Mouse (Mus musculus): ENCODE data around the gene Mmp28. TPM values are rescaled to one million over a fixed set of nuclear protein-coding genes. Genes with fewer than 3 reads are reported as not detected.

Gene Mmp28
- total RNA-seq, 2 experiments from 2014 or later: 3.8 to 3.9 TPM

DNA sequence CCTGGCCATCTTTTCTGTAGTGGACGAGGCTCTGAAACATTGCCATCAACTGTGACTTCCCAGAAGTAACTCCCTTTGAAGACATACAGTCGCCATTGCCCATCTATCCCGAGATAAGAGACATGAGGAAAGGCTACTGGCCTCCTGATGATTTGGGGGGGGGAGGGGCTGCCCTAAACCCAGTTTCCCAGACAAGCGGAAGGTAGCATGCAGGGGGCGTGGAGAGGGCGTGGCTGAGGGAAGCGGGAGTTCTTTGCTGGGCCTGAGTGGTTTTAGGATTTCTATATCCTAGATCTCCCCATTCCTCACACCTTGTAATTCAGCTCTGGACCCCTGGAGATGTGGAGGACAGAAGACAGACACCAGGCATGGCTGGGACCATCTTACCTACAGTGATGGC, 19.0 kb downstream of the Mmp28 start:
- no peak overlapping the region for H3K27ac ChIP-seq
- DNase-seq (ENCODE audit: extremely low spot score in 1 of 2, low spot score in 2 of 2): no peak
- no peak overlapping the region for H3K4me3 ChIP-seq
- no peak for TF ChIP-seq CTCF (IDR thresholded peaks at IDR 0.05)
- intact Hi-C loops (cut with DNase I): loop anchor here (1.0 to 10.0 kb wide), 2 partner anchors 28 to 191 kb away; no protein-coding TSS in a partner anchor

DNA sequence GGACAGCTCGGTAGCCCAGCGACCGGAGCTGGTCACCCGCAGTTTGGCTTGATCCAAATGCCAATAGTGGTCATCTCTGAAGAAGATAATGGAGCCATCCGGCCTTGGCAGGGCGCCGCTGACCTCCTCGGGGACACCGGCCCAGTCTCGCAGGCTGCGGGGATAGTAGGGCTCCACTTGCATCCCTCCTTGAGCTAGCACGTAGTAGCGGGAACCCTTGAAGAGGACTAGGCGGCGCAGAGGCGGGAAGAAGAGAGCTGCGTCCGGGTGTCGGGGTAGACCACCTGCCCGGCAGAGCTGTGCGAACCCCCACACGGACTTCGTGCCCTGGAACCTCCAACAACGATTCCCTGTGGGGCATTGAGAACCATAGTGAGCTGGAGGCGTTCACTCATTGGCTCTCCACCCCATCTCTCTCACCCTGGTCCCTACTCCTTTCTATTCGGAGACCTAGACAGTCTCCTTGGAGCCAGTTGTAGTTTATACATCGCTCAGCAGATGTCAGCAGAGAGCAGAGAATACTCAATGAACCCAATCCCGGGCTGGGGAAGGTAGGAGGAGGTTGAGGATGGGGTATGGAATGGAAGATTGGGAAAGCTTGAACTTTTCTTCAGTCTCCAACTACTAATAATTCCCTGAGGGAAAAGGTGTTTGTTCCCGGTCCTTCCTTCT, 20.1 kb downstream of the Mmp28 start:
- intact Hi-C loops (cut with DNase I): loop anchor here (1.0 to 10.0 kb wide), 2 partner anchors 30 to 192 kb away; no protein-coding TSS in a partner anchor
- DNase-seq (ENCODE audit: extremely low spot score in 1 of 2, low spot score in 2 of 2): peak; percentile 74 to 77

DNA sequence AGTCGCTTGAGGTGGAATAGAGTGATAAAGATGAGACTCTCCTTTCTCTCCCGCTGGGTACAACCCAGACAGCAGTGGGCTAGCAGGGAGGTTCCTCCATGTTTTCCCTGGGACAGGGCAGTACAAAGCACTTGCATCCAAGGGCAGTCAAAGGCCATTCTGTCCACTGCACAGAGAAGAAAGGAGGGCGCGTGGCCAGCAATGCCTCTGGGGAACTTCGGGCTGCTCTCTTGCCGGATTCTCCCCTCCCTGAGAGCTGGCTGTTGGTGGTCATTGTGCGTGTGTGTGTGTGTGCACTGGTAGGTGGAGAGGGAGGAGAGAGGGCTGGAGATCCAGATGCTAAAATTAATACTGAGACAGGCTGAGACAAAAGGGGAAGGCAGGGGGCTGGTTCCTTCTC, 21.6 kb downstream of the Mmp28 start:
- no peak for DNase-seq (ENCODE audit: extremely low spot score in 1 of 2, low spot score in 2 of 2)
- Histone ChIP-seq H3K27ac (peak overlapping the region; percentile 29; the same call in 1 of the 2 replicates), H3K4me3 (peak overlapping the region; percentile 60; the same call in 1 of the 2 replicates)
- intact Hi-C loops (cut with DNase I): loop anchor here (10.0 kb wide), 1 partner anchor 194 kb away; no protein-coding TSS in a partner anchor
- no peak for TF ChIP-seq CTCF (IDR thresholded peaks at IDR 0.05)

More for the DNA sequence above, 20.1 kb downstream of the Mmp28 start:
- no peak overlapping the region for H3K27ac ChIP-seq
- H3K4me3 ChIP-seq: peak overlapping the region; percentile 24; the same call in 1 of the 2 replicates
- peak; percentile 84 for TF ChIP-seq CTCF (IDR thresholded peaks at IDR 0.05)

DNA sequence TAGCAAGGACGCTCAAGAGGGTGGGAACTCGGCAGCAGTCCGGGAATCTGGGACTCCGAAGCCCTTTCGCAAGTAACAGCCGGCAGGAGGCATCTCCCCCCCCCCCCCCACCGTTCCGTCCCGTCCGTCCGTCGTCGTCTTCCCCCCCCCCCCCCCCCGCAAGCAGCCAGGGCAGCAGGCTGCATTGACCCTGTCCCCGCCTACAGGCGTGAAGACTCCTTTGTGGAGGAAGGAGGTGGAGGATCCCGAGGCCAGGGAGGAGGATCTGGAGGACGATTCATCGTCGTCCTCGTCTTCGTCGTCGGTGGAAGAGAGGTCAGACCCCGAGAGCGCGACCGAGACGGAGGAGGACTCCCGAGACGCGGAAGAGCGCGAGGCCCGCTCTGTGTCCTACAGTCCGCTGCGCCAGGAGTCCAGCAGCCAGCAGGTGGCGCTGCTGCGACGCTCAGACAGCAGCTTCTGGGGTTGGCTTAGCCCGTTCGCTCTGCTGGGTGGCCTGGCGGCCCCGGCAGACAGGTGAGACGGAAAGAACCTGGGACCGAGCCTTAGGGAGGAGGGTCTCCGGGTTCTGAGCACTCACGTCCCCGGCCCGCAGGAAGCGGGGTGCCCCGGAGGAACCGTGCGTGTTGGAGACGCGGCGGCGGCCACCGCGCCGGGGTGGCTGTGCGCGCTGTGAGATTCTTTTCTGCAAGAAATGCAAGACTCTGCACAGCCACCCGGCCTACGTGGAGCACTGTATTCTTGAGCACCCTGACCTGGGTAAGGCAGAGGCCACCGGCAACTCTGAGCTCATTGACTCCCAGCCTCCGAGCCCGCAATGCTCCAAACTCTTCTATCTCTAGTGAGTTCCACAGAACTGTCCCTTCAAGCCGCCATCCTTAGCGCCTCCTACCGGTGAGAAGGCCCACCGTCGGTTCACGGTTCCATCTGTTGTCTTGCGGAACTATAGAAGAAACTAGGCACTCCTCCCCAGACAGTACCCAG, 22.5 kb downstream of the Mmp28 start:
- Histone ChIP-seq H3K4me3 (peak overlapping the region; percentile 60), H3K27ac (peak overlapping the region; percentile 48; the same call in 1 of the 2 replicates)
- intact Hi-C loops (cut with DNase I): loop anchor here (1.0 to 10.0 kb wide), 2 partner anchors 194 to 299 kb away; no protein-coding TSS in a partner anchor
- peak; percentile 83 to 85 for DNase-seq (ENCODE audit: extremely low spot score in 1 of 2, low spot score in 2 of 2)
- peak; percentile 81 for TF ChIP-seq CTCF (IDR thresholded peaks at IDR 0.05)

DNA sequence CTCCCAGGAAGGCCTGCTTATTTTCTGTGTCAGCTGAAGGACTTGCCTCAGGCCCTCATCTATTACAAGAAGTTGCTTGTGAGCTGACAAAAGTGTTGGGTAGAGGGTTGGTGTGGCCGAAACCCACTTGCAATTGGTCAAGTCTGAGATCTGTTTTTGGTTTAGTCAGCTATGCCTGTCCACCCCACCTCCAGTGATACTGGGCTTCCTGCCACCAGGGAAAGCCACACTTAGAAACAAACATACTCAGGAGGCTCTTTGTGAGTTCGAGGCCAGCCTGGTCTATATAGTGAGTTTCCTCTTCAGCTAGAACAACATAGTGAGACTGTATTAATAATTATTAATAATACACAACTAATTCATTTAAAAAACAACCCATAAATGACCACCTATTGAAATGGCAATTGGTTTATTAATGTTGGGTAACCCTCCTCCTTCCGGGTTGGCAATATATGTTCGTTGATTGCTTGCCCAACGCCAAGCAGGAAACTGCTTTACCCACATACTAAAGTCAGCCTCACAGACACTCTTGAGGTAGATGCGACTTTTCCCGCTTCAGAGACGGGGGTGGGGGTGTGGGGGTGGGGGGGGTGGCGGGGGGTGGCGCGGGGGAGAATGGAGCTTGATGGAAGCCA, 23.3 kb downstream of the Mmp28 start:
- intact Hi-C loops (cut with DNase I): loop anchor here (1.0 to 10.0 kb wide), 2 partner anchors 195 to 300 kb away; no protein-coding TSS in a partner anchor
- no peak for TF ChIP-seq CTCF (IDR thresholded peaks at IDR 0.05)
- Histone ChIP-seq H3K4me3 (no peak overlapping the region), H3K27ac (no peak overlapping the region)
- DNase-seq (ENCODE audit: extremely low spot score in 1 of 2, low spot score in 2 of 2): no peak

DNA sequence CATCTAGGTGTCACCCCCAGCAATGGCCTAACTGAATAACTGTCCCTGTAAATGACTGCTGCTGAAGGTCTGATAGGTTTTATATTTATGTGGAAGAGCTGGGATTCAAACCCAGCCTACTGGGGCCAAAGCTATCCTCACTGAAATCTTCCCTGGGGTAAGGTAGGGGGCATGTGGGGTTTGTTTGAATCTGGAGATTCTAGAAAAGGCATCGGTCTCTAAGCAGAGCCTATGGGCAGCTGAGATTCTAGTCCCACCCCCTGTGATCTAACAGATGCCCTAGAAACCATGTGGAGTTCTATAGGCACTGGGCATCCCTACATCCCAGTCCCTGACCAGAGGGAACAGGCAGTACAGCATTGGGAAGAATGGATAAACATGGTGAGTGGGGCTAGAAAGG, 25.5 kb downstream of the Mmp28 start, which contains the start of gene 1700020L24Rik:
1700020L24Rik (plus strand) TSS at position 301 of the 400 bp plus-strand sequence.
- no peak within 1 kb of the TSS for H3K4me3 ChIP-seq
- no peak for DNase-seq (ENCODE audit: extremely low spot score in 1 of 2, low spot score in 2 of 2)
- intact Hi-C loops (cut with DNase I): no loop called here
- no peak for TF ChIP-seq CTCF (IDR thresholded peaks at IDR 0.05)
- no peak within 1 kb of the TSS for H3K27ac ChIP-seq

DNA sequence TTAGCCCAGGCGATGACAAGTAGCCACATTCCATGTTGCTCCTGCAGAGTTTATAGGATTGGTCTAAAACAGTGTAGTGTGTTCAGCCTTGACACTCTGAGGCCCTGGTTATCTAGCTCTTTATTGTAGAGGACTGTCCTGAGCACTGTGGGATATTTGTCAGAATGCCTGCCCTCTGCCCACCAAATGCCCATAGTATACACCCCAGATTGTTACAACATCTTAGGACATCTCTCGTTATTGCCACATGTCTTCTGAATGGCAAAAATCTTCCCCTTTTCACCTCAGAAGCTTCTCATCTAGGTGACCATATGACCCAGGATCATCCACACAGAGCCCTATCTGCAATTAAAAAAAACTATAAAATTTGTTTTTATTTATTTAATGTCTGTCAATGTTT, 30.3 kb downstream of the Mmp28 start:
- H3K27ac ChIP-seq: no peak overlapping the region
- no peak for TF ChIP-seq CTCF (IDR thresholded peaks at IDR 0.05)
- DNase-seq (ENCODE audit: extremely low spot score in 1 of 2, low spot score in 2 of 2): no peak
- H3K4me3 ChIP-seq: no peak overlapping the region
- intact Hi-C loops (cut with DNase I): no loop called here

DNA sequence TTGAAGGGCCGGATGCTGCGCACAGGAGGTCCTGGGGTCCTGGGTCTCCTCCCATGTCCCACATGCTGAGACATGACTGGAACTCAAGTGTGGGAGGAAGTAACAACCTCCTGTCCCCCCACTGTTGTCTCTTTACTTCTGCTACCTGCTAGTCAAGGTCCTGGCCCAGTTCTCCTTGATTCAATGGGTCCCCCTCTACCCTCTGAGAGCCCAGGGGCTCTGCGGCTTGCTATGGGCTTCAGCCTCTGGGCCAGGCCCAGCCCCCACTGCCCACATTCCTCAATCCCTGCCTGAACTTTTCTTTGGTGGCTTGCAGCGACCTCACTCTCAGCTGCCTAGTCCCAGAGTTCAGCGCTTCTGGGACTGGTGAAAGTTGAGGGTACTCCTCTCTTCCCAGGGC, 33.5 kb downstream of the Mmp28 start, which contains the start of gene Gas2l2:
Gas2l2 (minus strand) TSS at position 101 of the 400 bp plus-strand sequence.
- intact Hi-C loops (cut with DNase I): no loop called here
- no peak within 1 kb of the TSS for H3K4me3 ChIP-seq

DNA sequence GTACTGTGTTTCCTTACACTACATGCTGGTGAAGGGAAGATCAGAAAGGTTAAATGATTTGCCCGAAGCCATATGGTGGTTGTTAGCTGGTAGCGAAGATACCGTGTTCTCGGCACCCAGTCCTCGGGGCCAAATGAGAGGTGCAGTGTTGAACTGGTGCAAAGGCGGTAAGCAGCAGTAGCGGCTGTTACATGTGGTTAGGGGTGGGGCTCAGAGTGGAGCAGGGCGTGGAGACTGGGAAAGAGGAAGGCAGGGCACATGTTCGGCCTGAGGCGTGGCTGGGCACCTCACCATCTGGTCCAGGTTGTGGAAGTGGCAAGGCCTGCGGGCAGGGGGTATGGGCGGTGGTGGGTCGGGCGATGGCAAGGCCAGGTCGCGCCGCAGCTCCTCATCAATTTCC, 35.9 kb downstream of the Mmp28 start:
- TF ChIP-seq CTCF (IDR thresholded peaks at IDR 0.05): no peak
- Histone ChIP-seq H3K27ac (no peak overlapping the region), H3K4me3 (peak overlapping the region; percentile 34)
- DNase-seq (ENCODE audit: extremely low spot score in 1 of 2, low spot score in 2 of 2): no peak
- intact Hi-C loops (cut with DNase I): no loop called here

More for the DNA sequence above, 33.5 kb downstream of the Mmp28 start, which contains the start of gene Gas2l2:
- no peak within 1 kb of the TSS for H3K27ac ChIP-seq
- DNase-seq (ENCODE audit: extremely low spot score in 1 of 2, low spot score in 2 of 2): no peak
- no peak for TF ChIP-seq CTCF (IDR thresholded peaks at IDR 0.05)

DNA sequence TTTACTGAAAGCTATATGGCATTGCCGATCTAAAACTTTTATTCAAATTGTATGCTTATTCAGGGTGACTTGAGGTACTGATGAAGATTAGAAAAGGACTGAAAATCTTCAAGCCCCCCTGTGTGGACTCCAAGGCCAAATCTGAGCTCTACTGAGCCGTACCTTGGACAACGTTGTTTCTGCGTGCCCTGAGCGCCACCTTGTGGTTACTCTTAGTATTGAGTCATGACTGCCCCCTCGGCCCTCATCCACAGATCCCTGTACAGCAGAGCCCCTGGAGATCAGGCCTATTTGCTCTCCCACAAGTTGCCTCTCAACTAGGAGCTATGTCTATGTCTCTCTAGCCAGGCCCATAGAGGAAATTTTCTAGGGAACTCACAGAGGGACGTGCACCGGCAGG, 38.2 kb downstream of the Mmp28 start:
- H3K4me3 ChIP-seq: no peak overlapping the region
- DNase-seq (ENCODE audit: extremely low spot score in 1 of 2, low spot score in 2 of 2): peak; percentile 76 to 87
- intact Hi-C loops (cut with DNase I): loop anchor here (1.0 to 2.0 kb wide), 2 partner anchors 67 to 98 kb away; no protein-coding TSS in a partner anchor
- TF ChIP-seq CTCF (IDR thresholded peaks at IDR 0.05): peak; percentile 95
- no peak overlapping the region for H3K27ac ChIP-seq

DNA sequence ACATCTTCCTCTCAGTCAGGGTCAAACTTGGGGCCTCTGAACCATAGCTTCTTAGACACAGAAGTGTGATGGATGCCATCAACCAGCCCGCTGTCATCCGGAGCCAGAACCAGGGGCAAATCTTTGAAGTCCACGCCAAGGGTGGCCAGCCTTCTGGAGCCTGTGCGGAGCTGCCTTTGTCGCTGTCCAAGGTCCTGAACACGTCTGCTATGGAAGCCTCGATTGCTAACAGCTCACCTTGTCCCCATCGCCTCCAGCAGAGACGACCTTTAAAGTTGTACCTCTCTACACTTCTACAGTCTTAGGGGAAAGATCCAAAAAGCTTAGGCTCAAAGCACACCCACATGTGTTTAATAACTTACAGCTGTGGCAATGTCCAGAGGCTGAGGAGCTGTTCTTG, 41.6 kb downstream of the Mmp28 start:
- DNase-seq (ENCODE audit: extremely low spot score in 1 of 2, low spot score in 2 of 2): no peak
- no peak for TF ChIP-seq CTCF (IDR thresholded peaks at IDR 0.05)
- Histone ChIP-seq H3K27ac (no peak overlapping the region), H3K4me3 (no peak overlapping the region)
- intact Hi-C loops (cut with DNase I): no loop called here

Data from left cerebral cortex, adult 2 months (tissue).